Mouse (Mus musculus): ENCODE results near the gene Cad.

Gene Cad

DNA sequence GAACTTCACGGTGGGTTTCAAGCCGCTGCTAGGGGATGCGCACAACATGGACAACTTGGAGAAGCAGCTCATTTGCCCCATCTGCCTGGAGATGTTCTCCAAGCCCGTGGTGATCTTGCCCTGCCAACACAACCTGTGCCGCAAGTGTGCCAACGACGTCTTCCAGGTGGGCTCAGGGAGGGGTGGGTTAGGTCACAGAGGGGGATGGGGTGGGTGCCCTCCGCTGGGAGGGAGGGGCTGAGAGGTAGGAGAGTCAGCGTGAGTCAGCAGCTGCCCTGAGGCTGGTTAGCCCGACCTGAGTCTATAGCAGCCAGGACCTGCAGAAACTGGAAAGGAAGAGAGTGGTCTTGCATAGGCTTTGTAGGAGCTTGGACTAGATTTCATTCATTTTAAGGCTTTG is 62.3 kb downstream of the Cad start:
- DNase-seq: no peak

GRCm38 (mm10) chr5:31121111-31121510 is 66.5 kb downstream of the Cad start:
- DNase-seq: no peak

- no peak for DNase-seq
These were observed 68.9 kb downstream of the Cad start for GRCm38 (mm10) chr5:31123481-31123880.

GRCm38 (mm10) chr5:31126050-31126449 is 71.5 kb downstream of the Cad start:
- no peak for DNase-seq
